Mouse (Mus musculus): ENCODE results near the gene Fam117a.
A peak's percentile ranks its signal among the peaks of the same experiment; 100 is the strongest.

DNA sequence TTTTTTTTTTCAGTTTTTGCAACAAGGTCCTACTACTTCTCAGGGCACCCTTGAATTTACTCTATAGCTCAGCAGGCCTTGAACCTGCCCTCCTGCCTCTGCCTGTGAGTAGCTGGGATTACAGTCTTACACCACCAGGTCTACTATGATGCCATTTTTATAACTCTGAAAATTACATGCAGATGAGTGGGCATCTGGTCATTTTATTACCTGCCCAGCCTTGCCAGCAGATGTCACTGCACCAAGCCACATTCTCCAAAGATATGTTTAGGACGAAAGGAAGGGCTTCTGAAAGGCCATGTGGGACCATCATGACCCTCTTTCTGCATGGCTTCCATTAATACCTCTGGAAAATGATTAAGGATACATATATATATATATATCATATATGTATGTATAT, 17.3 kb upstream of the Fam117a start:
- TF ChIP-seq POLR2A (IDR thresholded peaks at IDR 0.05; ENCODE audit: borderline replicate concordance, extremely low read depth, low read depth, low read length) (no peak), CTCF (IDR thresholded peaks at IDR 0.05; ENCODE audit: insufficient read depth, low read length) (0 out of 2 replicates have a peak, but pooled peaks have one; percentile 23)
